Mouse (Mus musculus) induced T-regulatory cell, adult 2 months (primary cell): ENCODE measurements around the gene Frmd4b.

Experiments
- DNase-seq: peaks from one replicate; pipeline ENCODE4 v3.0.0-alpha.2; 2012; ENCODE audit warnings: low read depth

Gene Frmd4b

GRCm38 (mm10) chr6:97617266-97617743 is at the start of gene Frmd4b:
Frmd4b (minus strand) TSS chr6:97617541.
- DNase-seq: no peak

GRCm38 (mm10) chr6:97666417-97666816 is 49.1 kb upstream of the Frmd4b start:
- DNase-seq: no peak

GRCm38 (mm10) chr6:97658921-97659320 is 41.6 kb upstream of the Frmd4b start:
- DNase-seq: no peak

- no peak for DNase-seq
Measured at GRCm38 (mm10) chr6:97655986-97656385, 38.6 kb upstream of the Frmd4b start.

- no peak for DNase-seq
Measured at GRCm38 (mm10) chr6:97647501-97647900, 30.2 kb upstream of the Frmd4b start.

GRCm38 (mm10) chr6:97623330-97623729 is 6.0 kb upstream of the Frmd4b start:
- DNase-seq: no peak

GRCm38 (mm10) chr6:97622236-97622635 is 4.9 kb upstream of the Frmd4b start:
- no peak for DNase-seq

GRCm38 (mm10) chr6:97617774-97618173 is 433 bp upstream of the Frmd4b start:
- no peak for DNase-seq

- DNase-seq: no peak
Measured at GRCm38 (mm10) chr6:97616658-97617265, 579 bp downstream of the Frmd4b start.

GRCm38 (mm10) chr6:97615901-97616461 is 1.4 kb downstream of the Frmd4b start:
- no peak for DNase-seq

GRCm38 (mm10) chr6:97614179-97614578 is 3.2 kb downstream of the Frmd4b start:
- DNase-seq: no peak

GRCm38 (mm10) chr6:97612861-97613260 is 4.5 kb downstream of the Frmd4b start:
- no peak for DNase-seq

- no peak for DNase-seq
Measured at GRCm38 (mm10) chr6:97610051-97610450, 7.3 kb downstream of the Frmd4b start.

GRCm38 (mm10) chr6:97607646-97608045 is 9.7 kb downstream of the Frmd4b start:
- DNase-seq: no peak

GRCm38 (mm10) chr6:97595218-97595617 is 22.1 kb downstream of the Frmd4b start:
- DNase-seq: no peak

GRCm38 (mm10) chr6:97594589-97594988 is 22.8 kb downstream of the Frmd4b start:
- no peak for DNase-seq

- no peak for DNase-seq
Measured at GRCm38 (mm10) chr6:97590230-97590629, 27.1 kb downstream of the Frmd4b start.

GRCm38 (mm10) chr6:97589581-97589980 is 27.8 kb downstream of the Frmd4b start:
- no peak for DNase-seq

- DNase-seq: no peak
Measured at GRCm38 (mm10) chr6:97589031-97589430, 28.3 kb downstream of the Frmd4b start.

- no peak for DNase-seq
Measured at GRCm38 (mm10) chr6:97586606-97587005, 30.7 kb downstream of the Frmd4b start.

GRCm38 (mm10) chr6:97586024-97586423 is 31.3 kb downstream of the Frmd4b start:
- no peak for DNase-seq

- no peak for DNase-seq
Measured at GRCm38 (mm10) chr6:97582748-97583147, 34.6 kb downstream of the Frmd4b start.

GRCm38 (mm10) chr6:97581941-97582340 is 35.4 kb downstream of the Frmd4b start:
- DNase-seq: no peak

- no peak for DNase-seq
Measured at GRCm38 (mm10) chr6:97580479-97581030, 36.8 kb downstream of the Frmd4b start.
